Mouse (Mus musculus) thymus, adult 2 months (tissue): ENCODE measurements around the gene Cebpg.

Experiments
- CTCF ChIP-seq: fragments of 200-500 bp; IDR thresholded peaks from 2 replicates; pipeline ENCODE4 v1.5.1; 2012; ENCODE audit warnings: mild to moderate bottlenecking, control low read depth, low read length, moderate library complexity, borderline replicate concordance; ENCODE audit not compliant: control insufficient read depth, poor library complexity, insufficient read depth; ENCODE audit errors: extremely low read depth
- POLR2A ChIP-seq: fragments of 200-500 bp; IDR thresholded peaks from 2 replicates; pipeline ENCODE4 v1.6.1; 2012; ENCODE audit warnings: mild to moderate bottlenecking, low read length, control low read depth, moderate library complexity; ENCODE audit not compliant: control insufficient read depth, poor library complexity, insufficient read depth; ENCODE audit errors: extremely low read depth

DNA sequence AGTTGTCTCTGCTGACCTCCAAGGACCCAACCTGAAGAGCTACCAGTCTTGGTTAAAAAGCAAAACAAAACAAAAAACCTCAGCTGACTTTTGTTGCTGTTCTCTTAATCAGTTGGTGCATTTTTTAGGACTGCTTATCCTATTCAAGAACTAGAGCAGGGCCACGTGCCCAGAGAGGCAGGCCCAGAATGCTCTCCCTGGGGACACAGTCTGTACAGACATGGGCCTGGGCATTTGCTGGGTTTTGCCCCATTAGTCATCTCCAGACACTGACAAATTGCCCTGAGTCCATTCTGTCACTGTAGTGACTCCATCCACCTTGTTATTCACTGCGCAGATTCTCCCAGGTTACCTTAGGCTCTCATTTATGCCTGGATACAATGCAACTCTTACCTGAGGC is 41.1 kb downstream of the Cebpg start:
- no peak for TF ChIP-seq POLR2A
- TF ChIP-seq CTCF = no peak
